Mouse (Mus musculus) ovary, postnatal 36 days (tissue): Measurements from ENCODE around the gene Ifitm6.
"Not testable (repeated sequence)": the region's sequence is repeated elsewhere in the genome, so short reads cannot be mapped to it uniquely, and the experiment has no call there.

Experiments
- DNase-seq: peaks from one replicate; pipeline ENCODE4 v3.0.0; 2022; ENCODE audit warnings: low spot score, mixed read lengths

Ifitm6 gene

DNA sequence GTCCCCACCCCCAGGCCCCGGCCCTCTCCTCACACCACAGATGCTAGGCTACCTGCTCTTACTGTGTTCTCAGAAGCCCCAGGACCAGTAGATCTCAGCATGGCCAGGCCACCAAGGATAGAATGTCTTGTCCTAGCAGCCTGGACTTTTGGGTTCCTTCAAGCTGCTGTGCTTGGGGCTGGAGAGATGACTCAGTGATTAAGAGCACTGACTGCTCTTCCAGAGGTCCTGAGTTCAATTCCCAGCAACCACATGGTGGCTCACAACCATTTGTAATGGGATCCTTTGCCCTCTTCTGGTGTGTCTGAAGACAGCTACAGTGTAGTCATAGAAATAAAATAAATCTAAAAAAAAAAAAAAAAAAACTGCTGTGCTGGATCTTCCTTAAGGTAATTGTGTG, at the start of gene Ifitm6:
Gene Ifitm6 (minus strand): TSS at position 101 of the 400 bp plus-strand sequence.
- DNase-seq: not testable (repeated sequence)

DNA sequence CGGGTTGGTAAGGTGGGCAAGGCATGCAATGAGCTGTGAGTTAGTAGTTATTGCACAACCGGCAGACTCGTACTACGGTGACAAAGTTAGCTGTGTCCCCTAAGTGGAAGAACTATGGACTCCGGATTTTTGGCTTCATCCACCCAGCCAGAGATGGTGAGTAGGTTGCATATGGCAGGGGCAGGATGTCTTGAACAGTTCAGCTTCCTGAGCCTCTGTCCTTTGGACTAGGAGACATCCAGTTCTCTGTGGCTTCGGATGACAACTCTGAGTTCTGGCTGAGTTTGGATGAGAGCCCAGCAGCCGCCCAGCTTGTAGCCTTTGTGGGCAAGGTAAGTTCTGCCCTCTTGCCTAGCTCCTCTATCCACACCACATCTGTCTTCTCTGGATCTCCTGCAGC, 46.9 kb upstream of the Ifitm6 start:
- DNase-seq: no peak

DNA sequence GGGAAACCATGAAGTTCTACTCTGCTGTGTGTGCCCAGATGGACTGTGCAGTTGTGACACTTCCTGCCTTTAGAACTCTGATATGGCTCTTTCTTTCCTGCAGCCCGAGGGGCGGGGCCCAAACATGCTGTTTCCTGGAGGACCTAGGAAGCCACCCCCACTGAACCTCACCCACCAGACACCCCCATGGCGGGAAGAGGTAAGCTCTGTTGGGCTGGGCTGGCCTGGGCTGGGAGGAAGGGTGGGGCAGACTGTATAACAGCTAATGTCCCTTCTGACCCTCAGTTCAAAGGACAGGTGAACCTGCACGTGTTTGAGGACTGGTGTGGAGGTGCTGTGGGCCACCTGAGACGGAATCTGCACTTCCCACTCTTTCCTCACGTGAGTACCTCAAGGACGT, 46.5 kb upstream of the Ifitm6 start:
- no peak for DNase-seq

GRCm38 (mm10) chr7:141063353-141063752, 45.6 kb upstream of the Ifitm6 start:
- no peak for DNase-seq

DNA sequence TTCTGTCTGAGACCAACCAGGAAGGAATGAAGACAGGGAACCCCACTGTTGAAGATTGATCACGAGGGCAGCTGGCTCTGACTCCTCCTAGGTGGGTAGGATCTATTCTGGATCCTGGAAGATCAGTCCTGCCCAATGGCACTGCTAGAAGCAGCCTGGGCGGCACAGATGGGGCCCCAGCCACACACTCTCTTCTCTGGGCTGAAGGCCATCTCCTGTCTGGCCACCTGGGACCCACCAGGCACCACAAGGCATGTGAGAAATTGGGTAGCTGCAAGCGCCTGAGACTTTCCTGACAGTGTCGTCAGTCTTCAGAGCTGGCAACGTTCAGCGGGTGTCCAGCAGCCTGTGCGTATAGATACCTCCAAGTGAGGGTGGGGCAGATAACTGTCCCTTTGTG, 44.8 kb upstream of the Ifitm6 start:
- no peak for DNase-seq

- no peak for DNase-seq
These were observed 43.6 kb upstream of the Ifitm6 start for GRCm38 (mm10) chr7:141061269-141061692.

- DNase-seq: peak; percentile 69
These were observed 42.9 kb upstream of the Ifitm6 start, which contains the start of gene B4galnt4 for GRCm38 (mm10) chr7:141060426-141061242. Gene B4galnt4, plus strand, starts transcription at chr7:141061104.

DNA sequence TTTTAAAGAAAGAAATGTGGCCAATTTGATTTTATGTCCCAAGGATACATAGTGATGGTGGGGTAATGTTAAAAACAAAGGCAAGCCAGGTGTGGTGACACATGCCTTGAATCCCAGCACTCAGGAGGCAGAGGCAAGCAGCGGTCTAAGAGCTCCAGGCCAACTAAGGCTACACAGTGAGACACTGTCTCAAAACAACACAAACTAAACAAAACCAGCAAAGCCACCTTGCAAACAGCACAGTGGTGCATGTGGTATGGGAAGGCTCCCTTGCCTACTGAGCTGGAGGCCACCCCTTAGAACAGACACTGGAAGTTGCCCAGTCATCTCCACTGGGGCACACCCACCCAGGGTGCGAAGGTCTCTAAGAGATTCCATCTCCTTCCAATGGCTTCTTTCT, 42.2 kb upstream of the Ifitm6 start:
- DNase-seq: no peak

DNA sequence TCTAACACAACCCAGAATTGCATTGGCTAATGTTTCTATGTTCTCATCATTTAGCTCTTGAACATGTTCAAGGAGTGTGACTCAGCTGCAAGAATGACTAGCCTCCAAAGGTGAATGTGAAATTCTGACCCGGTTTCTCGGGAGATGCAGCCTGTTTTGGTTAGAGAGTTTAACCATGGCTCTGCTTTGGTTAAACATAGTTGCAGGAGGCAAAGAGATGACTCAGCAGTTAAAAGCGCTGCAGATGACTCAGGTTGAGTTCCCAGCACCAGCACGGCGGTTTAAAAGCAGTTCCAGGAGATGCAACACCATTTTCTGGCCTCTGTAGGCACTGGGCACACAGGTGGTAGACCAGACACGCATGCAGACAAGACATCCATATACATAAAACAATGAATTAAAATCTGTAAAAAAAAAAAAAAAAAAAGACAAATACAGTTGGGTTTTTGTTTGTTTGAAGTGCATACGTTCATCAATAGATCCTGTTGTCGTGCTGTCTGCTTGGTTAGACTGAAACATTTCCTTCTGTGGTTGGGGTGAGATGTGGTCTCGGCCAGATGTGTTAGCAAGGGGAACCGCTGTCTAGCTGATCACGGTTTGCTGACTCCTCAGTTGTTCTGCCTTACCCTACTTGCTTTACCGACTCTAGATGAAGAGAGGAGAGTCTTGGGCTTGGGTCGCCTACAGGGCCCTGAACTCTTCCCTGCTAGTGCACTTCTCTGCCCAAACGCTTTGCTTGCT, 41.0 kb upstream of the Ifitm6 start:
- no peak for DNase-seq

DNA sequence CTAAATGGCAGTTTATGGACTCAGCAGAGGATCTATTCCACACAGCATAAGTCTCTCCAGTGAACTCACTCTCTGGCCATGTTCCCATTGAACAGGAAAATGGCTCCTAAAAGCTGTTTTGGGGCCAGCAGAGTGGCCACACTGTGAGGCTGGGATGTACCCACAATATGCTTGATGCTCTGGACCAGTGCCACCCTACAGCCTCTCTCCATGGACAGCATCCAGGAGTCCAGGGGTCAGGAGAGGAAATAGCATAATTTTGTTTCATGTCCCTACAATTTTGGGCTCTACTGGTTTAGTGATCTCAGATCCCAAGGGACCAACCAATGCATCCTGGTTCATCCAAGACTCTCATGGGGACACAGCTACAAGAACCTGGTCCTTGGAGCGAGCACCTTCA, 39.8 kb upstream of the Ifitm6 start:
- no peak for DNase-seq

DNA sequence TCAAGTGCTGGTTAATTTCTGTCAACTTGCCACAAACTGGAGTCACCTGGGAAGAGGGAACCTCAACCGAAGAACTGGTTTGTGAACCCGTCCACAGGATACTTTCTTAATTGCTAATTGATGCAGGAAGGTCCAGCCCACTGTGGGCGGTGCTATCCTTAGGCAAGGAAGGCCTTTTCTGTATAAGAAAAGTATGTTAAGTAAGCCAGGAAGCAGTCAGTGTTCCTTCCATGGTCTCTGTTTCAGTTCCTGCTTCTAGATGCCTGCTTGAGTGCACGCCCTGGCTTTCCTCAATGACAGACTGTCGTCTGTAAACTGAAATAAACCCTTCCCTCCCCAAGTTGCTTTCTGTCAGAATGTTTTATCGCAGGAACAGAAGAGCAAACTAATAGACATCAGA, 39.3 kb upstream of the Ifitm6 start:
- no peak for DNase-seq

DNA sequence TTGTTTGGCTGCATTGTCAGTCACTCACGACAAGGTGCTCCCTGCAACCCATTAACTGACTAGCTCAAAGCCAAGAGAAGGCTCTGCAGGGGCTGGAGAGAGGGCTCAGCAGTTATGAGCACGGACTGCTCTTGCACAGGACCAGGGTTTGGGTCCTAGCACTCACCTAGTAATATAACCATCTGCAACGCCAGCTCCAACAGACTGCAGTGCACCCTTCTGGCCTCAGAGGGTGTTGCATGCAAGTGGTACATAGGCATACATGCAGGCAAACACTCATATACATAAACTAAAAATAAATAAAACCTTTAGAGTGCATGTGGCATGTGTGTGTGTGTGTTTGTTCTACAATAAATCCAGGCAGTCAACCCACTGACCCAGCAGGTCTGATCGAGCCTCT, 38.1 kb upstream of the Ifitm6 start:
- no peak for DNase-seq

- DNase-seq: no peak
These were observed 34.7 kb upstream of the Ifitm6 start for GRCm38 (mm10) chr7:141052421-141052820.

DNA sequence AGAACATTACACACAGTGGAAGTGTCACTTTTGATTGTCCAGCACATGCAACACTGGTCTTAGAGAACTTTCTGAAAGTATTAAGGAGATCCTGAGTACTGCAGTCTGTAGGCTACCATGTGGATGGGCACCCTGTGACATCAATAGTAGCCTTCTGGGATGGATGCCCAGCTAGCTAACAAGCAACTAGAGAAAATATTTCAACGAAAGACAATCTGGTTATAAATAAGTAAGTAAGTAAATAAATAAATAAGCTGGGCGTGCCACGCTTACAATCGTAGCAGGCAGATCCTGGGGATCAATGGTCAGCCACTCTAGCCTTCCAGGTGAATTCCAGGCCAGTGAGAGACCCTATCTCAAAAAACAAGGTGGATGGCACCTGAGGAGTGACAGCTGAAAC, 34.3 kb upstream of the Ifitm6 start:
- no peak for DNase-seq

- DNase-seq: no peak
These were observed 33.4 kb upstream of the Ifitm6 start for GRCm38 (mm10) chr7:141051060-141051685.

DNA sequence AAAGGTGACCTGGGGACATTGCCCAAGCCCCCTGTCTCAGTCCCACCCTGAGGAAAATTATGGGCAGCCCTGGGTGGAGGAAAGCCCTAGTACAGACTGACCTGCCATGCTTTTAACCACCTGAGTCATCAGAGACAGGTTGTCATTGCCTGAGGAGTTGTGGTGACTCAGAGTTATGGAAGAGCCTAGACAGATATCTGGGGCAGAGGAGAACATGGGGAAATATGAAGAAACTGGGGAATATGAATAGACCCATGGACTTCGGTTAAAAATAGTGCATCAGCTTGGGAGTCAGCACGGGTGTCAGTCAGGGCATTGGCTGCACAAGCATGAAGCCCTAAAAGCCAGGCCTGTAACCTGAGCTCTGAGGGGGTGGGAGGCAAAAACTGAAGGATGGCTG, 31.6 kb upstream of the Ifitm6 start:
- no peak for DNase-seq

DNA sequence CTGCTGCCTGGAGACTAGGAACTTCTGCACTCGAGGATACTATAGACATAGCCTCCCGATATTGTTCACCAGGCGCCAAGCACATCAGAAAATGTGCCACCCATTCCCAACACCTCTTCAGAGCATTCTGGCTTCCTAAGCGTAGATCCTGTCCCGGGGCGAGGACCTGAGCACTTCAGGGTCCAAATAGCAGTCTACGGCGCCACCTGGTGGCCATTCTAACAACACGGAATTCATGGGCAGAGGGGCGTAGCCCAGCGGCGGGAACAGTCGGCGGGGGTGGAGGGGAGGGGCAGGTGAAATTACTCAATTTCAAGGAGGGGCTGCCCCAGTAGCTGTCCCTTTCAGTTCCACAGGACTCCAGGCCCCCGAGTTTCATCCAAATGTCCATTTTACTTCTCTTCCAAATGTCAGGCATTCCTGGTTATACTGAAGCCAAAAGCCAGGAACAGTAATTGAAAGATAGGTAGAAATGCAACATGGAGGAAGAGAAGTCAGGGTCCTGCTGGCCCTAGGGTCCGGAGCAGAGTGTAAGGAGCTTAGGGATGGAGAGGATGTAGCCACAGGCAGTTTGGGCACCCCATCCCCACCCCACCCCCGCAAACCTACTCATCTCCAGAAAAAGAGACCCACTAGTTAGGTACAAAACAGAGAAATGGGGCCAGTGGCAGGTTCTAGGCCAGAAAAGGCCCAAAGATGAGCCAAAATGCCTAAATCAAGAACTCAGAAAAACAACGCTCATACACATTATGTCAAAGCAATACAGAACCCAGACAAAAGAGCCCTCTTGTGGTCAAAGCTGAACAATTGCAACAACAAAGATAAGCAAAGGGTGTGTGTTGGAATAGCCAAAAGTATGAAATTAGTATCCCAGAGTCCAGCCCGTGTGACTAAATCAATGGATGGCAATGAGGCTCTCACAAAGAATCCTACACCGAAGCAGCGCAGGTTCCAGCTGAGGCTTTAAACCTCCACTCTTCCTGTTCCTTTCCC, 30.8 kb upstream of the Ifitm6 start:
- DNase-seq: peak; percentile 90

- DNase-seq: peak; percentile 66
These were observed 30.0 kb upstream of the Ifitm6 start for GRCm38 (mm10) chr7:141047581-141048225.

DNA sequence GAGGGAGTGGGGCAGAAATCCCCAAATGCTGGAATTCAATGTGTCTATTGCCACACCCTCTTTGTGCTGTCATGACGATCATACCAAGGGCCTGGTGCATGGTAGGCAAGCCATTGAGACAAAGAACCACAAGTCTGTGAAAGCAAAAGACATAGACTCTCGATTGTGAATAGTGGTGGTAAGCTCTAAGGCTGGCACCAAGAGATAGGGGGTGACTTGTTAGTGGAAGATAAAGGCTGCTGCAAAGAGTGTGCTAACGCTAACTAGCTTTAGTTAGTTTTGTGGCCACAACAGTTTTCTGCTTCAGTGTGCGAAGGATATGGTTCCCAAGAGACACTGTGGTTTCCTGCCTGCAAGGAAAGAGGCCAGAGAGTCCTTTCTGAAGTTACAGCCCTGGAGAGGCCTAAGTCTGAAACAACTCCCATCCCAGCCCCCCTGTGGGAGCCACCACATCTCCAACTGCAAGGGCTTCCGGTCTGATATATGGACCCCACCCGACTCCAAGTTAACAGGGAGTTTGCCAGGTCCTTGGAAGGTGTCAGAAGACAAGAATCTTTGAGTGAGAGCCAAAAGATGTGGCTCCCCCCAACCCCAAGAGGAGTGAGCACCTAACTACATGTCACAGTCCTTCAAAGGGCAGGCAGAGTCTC, 29.3 kb upstream of the Ifitm6 start:
- no peak for DNase-seq

GRCm38 (mm10) chr7:141042539-141042938, 24.8 kb upstream of the Ifitm6 start:
- no peak for DNase-seq

GRCm38 (mm10) chr7:141041661-141042060, 23.9 kb upstream of the Ifitm6 start:
- DNase-seq: peak; percentile 67
